Mouse (Mus musculus): Measurements from ENCODE around the gene Mypop.
A peak's percentile ranks its signal among the peaks of the same experiment; 100 is the strongest.

Gene Mypop

GRCm38 (mm10) chr7:18989995-18990394 is 1.1 kb upstream of the Mypop start:
- DNase-seq (ENCODE audit: low spot score in 2 of 2): peak in 1 of 2 experiments; percentile 76

- DNase-seq (ENCODE audit: low spot score in 2 of 2): peak; percentile 61 to 63
Observed at GRCm38 (mm10) chr7:18991660-18992293, 732 bp downstream of the Mypop start.

- DNase-seq (ENCODE audit: low spot score in 2 of 2): peak; percentile 66 to 69
Observed at GRCm38 (mm10) chr7:18992294-18992675, 1.2 kb downstream of the Mypop start.

GRCm38 (mm10) chr7:18993036-18993435 is 2.0 kb downstream of the Mypop start:
- DNase-seq (ENCODE audit: low spot score in 2 of 2): no peak

- no peak for DNase-seq (ENCODE audit: low spot score in 2 of 2)
Observed at GRCm38 (mm10) chr7:18998835-18999234, 7.8 kb downstream of the Mypop start.

- DNase-seq (ENCODE audit: low spot score in 2 of 2): no peak
Observed at GRCm38 (mm10) chr7:19000421-19000820, 9.4 kb downstream of the Mypop start.

- peak; percentile 63 to 66 for DNase-seq (ENCODE audit: low spot score in 2 of 2)
Observed at GRCm38 (mm10) chr7:19001066-19001806, 10.2 kb downstream of the Mypop start.

GRCm38 (mm10) chr7:19001807-19002085 is 10.7 kb downstream of the Mypop start:
- DNase-seq (ENCODE audit: low spot score in 2 of 2): no peak

GRCm38 (mm10) chr7:19002115-19002514 is 11.1 kb downstream of the Mypop start:
- no peak for DNase-seq (ENCODE audit: low spot score in 2 of 2)

GRCm38 (mm10) chr7:19002848-19003498 is 11.9 kb downstream of the Mypop start:
- DNase-seq (ENCODE audit: low spot score in 2 of 2): peak; percentile 82 to 90

- peak; percentile 96 for DNase-seq (ENCODE audit: low spot score in 2 of 2)
Observed at GRCm38 (mm10) chr7:19003902-19004630, 13.0 kb downstream of the Mypop start, which contains the start of gene Irf2bp1. Irf2bp1 (plus strand) TSS chr7:19004044.

- no peak for DNase-seq (ENCODE audit: low spot score in 2 of 2)
Observed at GRCm38 (mm10) chr7:19004631-19005079, 13.6 kb downstream of the Mypop start.

GRCm38 (mm10) chr7:19005417-19006121 is 14.5 kb downstream of the Mypop start:
- DNase-seq (ENCODE audit: low spot score in 2 of 2): no peak

- DNase-seq (ENCODE audit: low spot score in 2 of 2): peak; percentile 86 to 87
Observed at GRCm38 (mm10) chr7:19006476-19006875, 15.4 kb downstream of the Mypop start.

- peak in 1 of 2 experiments; percentile 45 for DNase-seq (ENCODE audit: low spot score in 2 of 2)
Observed at GRCm38 (mm10) chr7:19007026-19007977, 16.3 kb downstream of the Mypop start.

GRCm38 (mm10) chr7:19010581-19010980 is 19.5 kb downstream of the Mypop start:
- peak; percentile 25 to 34 for DNase-seq (ENCODE audit: low spot score in 2 of 2)

- DNase-seq (ENCODE audit: low spot score in 2 of 2): no peak
Observed at GRCm38 (mm10) chr7:19012025-19012621, 21.1 kb downstream of the Mypop start.

GRCm38 (mm10) chr7:19012882-19013281 is 21.8 kb downstream of the Mypop start:
- no peak for DNase-seq (ENCODE audit: low spot score in 2 of 2)

GRCm38 (mm10) chr7:19014452-19014851 is 23.4 kb downstream of the Mypop start:
- no peak for DNase-seq (ENCODE audit: low spot score in 2 of 2)

- DNase-seq (ENCODE audit: low spot score in 2 of 2): no peak
Observed at GRCm38 (mm10) chr7:19016042-19016441, 25.0 kb downstream of the Mypop start.
